Mouse (Mus musculus) MN1 (cell line): ENCODE measurements around the gene Ier2.

Experiments
- DNase-seq: peaks from one replicate; pipeline ENCODE4 v3.0.0-alpha.2; 2016; ENCODE audit warnings: low spot score

Ier2 gene

GRCm38 (mm10) chr8:84662581-84663065, at the start of gene Ier2:
Ier2 (minus strand) TSS chr8:84662852.
- DNase-seq = peak; percentile 98

DNA sequence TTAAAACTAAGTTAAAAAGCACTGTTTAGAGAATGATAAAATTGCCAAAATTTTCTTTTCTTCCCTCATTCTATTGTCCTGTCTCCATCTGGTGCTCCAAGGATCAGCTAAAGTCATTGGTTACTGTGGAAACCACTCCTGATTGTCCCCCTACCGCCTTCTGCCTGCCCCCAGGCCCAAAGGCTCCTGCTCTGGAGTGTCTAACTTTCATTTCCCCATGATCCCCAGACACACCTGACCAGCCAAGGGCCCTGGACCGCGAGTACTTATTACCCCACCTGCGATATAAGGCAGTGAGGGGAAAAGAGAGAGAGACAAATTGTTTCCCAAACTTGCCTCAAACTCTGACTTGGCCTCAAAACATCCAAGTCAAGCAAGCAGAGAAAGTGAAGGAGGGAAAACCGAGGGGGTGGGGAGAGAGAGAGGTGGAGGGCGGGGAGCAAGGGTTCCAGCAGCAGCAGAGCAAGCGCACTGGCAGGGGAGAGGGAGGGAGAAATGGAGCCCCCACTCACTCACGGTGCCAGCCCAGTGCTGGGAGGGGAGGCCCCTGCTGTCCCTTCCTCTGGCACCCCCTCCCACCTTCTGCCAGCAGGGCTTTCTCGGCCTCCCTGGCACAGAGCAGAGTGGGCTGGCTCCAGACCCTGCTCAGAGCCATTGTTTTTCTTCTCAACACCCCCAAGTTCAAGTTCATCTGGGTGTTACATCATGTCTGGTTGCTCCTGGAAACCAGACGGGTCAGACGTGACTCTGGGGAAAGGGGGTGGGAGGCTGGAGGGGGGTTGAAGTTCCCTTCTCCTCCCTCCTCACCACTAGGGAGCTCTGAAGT, 49.5 kb upstream of the Ier2 start:
- no peak for DNase-seq

- no peak for DNase-seq
Measured at GRCm38 (mm10) chr8:84711312-84711711, 48.7 kb upstream of the Ier2 start.

DNA sequence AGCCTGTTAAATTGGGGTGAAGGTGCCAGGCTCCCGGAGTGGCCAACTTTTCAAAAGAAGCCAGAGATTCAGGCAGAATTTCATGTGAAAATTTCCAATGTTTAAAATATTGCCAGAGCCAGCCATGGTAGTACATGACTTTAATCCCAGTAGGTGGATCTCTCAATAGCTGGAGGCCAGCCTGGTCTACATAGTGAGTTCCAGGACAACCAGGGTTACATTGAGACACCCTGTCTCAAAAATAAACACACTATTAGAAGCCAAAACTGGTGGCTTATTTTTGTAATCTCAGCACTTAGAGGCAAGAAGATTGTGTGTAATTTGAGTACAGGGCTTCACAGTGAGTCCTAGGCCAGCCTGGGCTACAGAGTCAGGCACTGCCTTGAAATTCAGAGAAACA, 47.3 kb upstream of the Ier2 start:
- no peak for DNase-seq

- DNase-seq = peak; percentile 91
Measured at GRCm38 (mm10) chr8:84708774-84709475, 46.3 kb upstream of the Ier2 start.

GRCm38 (mm10) chr8:84708071-84708541, 45.5 kb upstream of the Ier2 start:
- DNase-seq = no peak

DNA sequence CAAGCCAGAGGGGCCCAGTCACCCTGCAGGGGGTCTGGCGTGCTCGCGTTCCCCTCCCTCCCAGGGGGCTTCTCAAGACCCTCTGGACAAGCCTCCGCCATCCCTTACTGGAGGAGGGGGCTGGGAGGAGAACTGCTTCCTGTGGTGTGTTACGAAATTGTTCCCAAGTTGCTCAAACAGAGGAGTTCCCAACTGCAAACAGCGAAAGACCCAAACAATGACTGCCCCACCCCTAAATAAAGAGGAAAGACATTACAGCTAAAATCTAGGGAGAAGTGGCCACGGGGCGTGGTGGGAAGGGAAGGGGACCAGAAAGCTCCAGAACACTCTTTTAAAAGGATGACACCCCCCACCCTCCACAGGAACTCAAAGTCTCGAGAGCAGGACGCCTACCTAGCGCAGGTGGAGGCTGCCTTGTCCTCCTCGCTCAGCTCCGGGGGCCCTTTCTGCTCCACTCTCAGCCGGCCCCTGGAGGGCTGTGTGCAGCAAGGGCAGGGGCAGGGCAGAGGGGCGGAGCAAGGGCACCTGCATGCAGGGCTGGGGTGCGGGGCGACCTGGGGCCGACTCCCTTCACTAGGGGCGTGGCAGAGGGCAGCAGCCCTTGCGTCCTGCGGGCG, 44.7 kb upstream of the Ier2 start:
- DNase-seq = no peak

GRCm38 (mm10) chr8:84706610-84707266, 44.1 kb upstream of the Ier2 start:
- DNase-seq = no peak

DNA sequence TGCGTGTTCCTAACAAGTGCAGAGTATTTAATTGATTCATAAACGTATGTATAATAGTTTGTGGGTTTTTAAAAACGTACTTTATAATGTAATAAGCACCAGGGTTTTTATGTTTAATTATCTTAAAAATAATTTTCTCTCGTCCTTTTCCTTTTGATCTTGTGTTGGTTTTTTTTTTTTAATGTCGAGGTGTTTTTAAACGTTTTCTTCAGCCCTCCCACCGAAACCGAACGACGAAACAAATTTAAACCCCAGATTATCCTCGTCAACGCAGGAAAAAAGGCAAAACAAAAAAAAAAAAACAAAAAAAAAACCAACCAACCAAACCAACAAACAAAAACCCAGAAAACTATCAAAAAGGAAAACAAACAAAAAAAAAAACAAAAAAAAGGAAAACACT, 43.3 kb upstream of the Ier2 start:
- DNase-seq = no peak

DNA sequence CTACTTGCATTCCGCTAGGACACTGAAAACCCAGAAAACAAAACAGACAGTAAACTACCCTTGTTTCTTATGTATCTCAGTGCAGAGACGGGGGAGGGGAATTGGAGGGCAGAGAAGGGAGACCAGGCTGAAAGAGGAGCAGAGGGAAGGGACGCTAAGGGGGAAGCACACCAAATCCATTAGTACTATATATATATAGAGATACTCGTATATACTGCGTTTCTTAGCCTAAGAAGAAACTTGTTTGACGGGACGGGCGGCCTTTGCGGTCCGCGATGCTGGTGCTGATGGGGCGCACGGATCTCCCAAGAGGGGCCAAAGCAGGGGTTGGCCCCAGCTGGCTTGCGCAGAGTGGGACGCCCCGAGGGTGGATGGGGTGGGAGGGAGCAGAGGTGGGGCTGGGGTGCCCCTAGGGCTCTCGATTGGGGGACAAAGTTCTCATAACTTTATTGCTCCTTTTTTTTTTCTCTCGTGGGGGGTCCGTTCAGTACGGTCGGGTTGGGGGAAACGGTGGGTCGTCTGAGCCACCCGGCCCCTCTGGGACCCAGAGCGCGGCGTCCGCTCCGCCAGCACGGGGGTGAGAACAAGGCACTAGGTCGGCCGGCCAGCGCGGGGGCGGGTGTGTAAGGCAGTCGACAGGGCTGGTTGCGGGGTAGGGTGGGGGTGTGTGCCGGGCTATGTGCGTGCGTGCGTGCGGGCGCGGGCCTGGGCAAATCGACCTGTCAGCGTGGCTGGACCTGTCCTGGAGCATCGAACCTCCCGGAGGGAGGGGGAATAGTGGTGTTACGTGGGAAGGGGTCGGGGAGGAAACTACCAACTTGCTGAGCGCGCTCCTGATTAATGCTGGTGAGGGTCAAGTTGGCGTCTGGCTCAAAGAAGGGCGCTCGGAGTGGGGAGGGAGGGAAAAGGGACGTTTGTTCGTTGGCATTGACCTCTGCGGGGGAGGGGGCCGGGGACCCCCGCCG, 42.5 kb upstream of the Ier2 start:
- DNase-seq = no peak

- DNase-seq = no peak
Measured at GRCm38 (mm10) chr8:84704356-84704755, 41.7 kb upstream of the Ier2 start.

- no peak for DNase-seq
Measured at GRCm38 (mm10) chr8:84703466-84704249, 41.0 kb upstream of the Ier2 start.

DNA sequence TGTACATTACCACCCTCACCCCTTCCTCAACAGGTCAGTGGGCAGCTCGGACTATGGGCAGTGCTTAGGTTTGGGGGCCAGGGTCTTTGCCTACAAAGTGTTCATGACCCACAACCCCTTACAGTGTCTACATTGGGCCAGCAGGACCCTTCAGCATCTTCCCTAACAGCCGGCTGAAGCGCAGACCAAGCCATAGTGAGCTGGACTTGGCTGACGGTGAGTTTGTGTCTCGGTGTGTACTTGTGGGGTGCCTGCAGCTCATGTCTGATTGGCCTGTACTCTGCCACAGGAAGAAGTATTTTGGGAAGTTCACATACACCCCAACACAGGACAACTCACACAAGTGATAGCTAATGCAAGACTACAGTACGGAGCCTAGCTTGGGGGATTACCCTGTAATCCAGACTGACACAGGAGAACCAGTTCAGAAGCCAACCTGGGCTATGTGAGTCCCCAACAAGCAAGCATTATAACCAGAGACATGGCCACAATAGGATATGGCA, 40.4 kb upstream of the Ier2 start:
- DNase-seq = no peak

DNA sequence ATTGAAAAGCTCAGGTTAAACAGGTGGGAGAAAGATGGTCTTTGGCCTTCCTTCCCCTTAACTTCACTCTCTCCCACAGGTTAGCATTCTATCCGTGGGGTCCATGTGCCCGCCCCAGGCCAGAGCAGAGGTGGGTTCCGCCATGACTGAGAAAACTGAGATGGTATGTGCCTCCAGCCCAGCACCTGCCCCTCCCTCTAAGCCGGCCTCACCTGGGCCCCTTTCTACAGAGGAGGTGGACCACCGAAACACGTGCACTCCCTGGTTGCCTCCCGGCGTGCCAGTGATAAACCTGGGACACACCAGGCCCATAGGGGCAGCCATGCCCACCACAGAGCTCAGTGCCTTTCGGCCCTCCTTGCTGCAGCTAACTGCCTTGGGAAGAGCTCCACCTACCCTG, 39.9 kb upstream of the Ier2 start:
- no peak for DNase-seq

GRCm38 (mm10) chr8:84700941-84701911, 38.6 kb upstream of the Ier2 start, which contains the start of gene Lyl1:
Lyl1 (plus strand) TSS chr8:84701457.
- DNase-seq = peak; percentile 77

- no peak for DNase-seq
Measured at GRCm38 (mm10) chr8:84700526-84700925, 37.9 kb upstream of the Ier2 start.

DNA sequence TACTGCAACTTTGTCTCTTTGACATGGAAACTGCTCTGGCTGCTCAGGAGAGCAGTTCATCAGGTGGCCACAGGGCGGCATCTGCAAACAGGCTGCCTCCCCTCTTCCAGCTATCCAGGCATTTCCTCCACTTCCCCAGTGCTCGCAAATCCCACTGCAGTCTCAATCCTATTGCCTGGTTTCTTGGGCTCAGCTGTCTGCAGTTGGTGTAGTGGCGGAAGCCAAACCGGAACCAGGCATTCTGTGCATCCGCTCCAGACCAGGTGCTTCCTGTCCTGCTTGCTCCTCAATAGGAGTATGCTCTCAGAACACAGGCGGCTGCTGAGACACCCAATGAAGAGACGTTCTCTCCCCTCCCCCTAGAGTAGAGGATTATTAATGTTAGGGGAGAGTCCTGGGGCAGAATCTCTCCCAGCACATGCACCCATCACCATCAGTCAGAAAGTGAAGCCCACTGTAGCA, 37.2 kb upstream of the Ier2 start:
- DNase-seq = peak; percentile 71

GRCm38 (mm10) chr8:84698929-84699401, 36.3 kb upstream of the Ier2 start:
- no peak for DNase-seq
